14 mouse cellular contexts compared by ENCODE assay signal in the genomic region with DNA sequence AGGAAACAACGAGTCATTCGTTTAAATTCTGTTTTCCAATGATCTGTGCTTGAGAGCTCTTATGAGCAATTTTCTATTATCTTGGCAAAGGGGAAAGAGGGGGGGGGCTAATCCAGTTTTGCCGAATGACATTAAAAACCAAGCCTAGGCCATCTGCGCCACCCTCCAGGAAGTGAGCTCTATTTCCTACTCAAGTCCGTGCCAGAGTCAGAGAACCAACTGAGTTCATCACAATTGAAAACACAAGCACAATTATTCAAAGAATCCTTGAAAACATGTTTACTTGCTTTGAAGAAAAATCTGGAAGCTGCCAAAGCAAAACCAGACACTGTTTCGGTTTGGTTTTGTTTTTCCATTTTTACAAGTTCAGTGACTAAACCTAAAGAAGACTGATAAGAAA.
DNase-seq lines count a peak whose midpoint lies in the region; ATAC-seq and TF ChIP-seq lines count a peak whose summit lies in the region.
"Had no signal": no experiment of that assay in that cellular context is flagged by ENCODE, and none has a peak within 500 bp of the region (broad histone marks: within the 10 kb centered on the region; RNA-seq: fewer than 3 reads in every experiment).

No protein-coding gene starts in this region.

- ATAC-seq in kidney, embryonic 14.5 days (ENCODE audit: low FRiP score, low TSS enrichment), result no peak

- DNase-seq in kidney, adult 2 months, result peak; percentile 72
- DNase-seq in 416B (ENCODE audit: low read depth), result peak; percentile 26
- DNase-seq in brain, embryonic 14.5 days (ENCODE audit: low read depth), result peak; percentile 54
- DNase-seq in cerebellum, postnatal 36 days, result peak; percentile 76 to 77
- no peak for DNase-seq in layer of hippocampus, adult 18-20 months (ENCODE audit: low spot score in 2 of 2)
- no peak for DNase-seq in natural killer cell, adult 2 months (ENCODE audit: low spot score in 2 of 2)
- DNase-seq: adrenal gland, adult 2 months; thymus, postnatal 36 days had no signal

- H3K4me3 ChIP-seq in kidney, adult 2 months (ENCODE audit: insufficient read depth, low read depth, low read length), result no peak overlapping the region
- no peak overlapping the region for H3K4me3 ChIP-seq in kidney, embryonic 14.5 days (ENCODE audit: low read length)
- H3K4me3 ChIP-seq: midbrain, embryonic 10.5 days; neural tube, embryonic 13.5 days had no signal

- no peak for TF ChIP-seq CTCF in kidney, adult 2 months (conservative IDR thresholded peaks at IDR 0.05; ENCODE audit: insufficient read depth, insufficient read length, low read depth, low read length)
- TF ChIP-seq CTCF in brain, embryonic 14.5 days (IDR thresholded peaks at IDR 0.05; ENCODE audit: borderline replicate concordance, extremely low read depth, insufficient read depth, insufficient read length), result no peak

- peak overlapping the region; percentile 88 for H3K27ac ChIP-seq in kidney, adult 2 months (ENCODE audit: insufficient read depth, low read depth, low read length)
- H3K27ac ChIP-seq in kidney, embryonic 14.5 days (ENCODE audit: low read depth, low read length), result no peak overlapping the region
- H3K27ac ChIP-seq: kidney, postnatal 0 days; liver, embryonic 14.5 days; midbrain, embryonic 10.5 days had no signal

- 60% methylated on average over 6 of the region's 6 CpGs for WGBS in kidney, adult 2 months
- 81% methylated on average over 6 of the region's 6 CpGs for WGBS in kidney, embryonic 14.5 days

- H3K36me3 ChIP-seq in kidney, adult 2 months (ENCODE audit: control insufficient read depth, insufficient read depth, low read length), result no peaks in the 10 kb centered on the region; the same call in 1 of the 2 replicates
- no peaks in the 10 kb centered on the region for H3K36me3 ChIP-seq in kidney, embryonic 14.5 days (ENCODE audit: control insufficient read depth, insufficient read depth, low read length)
- H3K36me3 ChIP-seq: neural tube, embryonic 13.5 days had no signal

- no peak overlapping the region for H3K9ac ChIP-seq in kidney, embryonic 14.5 days (ENCODE audit: low read depth, low read length)
- H3K9ac ChIP-seq: liver, embryonic 14.5 days; neural tube, embryonic 13.5 days had no signal

- H3K27me3 ChIP-seq in kidney, adult 2 months (replicated peaks; ENCODE audit: control insufficient read depth, insufficient read depth, low read length), result no peaks in the 10 kb centered on the region
- H3K27me3 ChIP-seq in kidney, embryonic 14.5 days (ENCODE audit: control insufficient read depth, insufficient read depth, low read length), result no peaks in the 10 kb centered on the region
- H3K27me3 ChIP-seq: CH12.LX; neural tube, embryonic 13.5 days had no signal

- TF ChIP-seq POLR2A in kidney, adult 2 months (IDR thresholded peaks at IDR 0.05; ENCODE audit: low read depth, low read length), result no peak
- TF ChIP-seq POLR2A in brain, embryonic 14.5 days (IDR thresholded peaks at IDR 0.05; ENCODE audit: borderline replicate concordance, extremely low read depth, insufficient read depth, insufficient read length, poor library complexity, severe bottlenecking), result no peak

- no peak overlapping the region for H3K4me2 ChIP-seq in kidney, embryonic 14.5 days (replicated peaks; ENCODE audit: low read depth, low read length)
- H3K4me2 ChIP-seq: neural tube, embryonic 13.5 days had no signal

- no peaks in the 10 kb centered on the region for H3K4me1 ChIP-seq in kidney, adult 2 months (ENCODE audit: control insufficient read depth, insufficient read depth, low read length)
- H3K4me1 ChIP-seq in kidney, embryonic 14.5 days (ENCODE audit: control insufficient read depth, insufficient read depth, low read length), result no peaks in the 10 kb centered on the region
- H3K4me1 ChIP-seq: midbrain, embryonic 10.5 days had no signal

- no peaks in the 10 kb centered on the region for H3K9me3 ChIP-seq in kidney, embryonic 14.5 days (ENCODE audit: control insufficient read depth, low read length)
- H3K9me3 ChIP-seq: midbrain, embryonic 10.5 days; neural tube, embryonic 13.5 days had no signal

Comparison
In these comparisons a context has a peak if more than half of its experiments do, and no peak if none do; other contexts are left out.
1. DNase-seq: peak in kidney, adult 2 months (single experiment), 416B (single experiment), brain, embryonic 14.5 days (single experiment) and cerebellum, postnatal 36 days (2 of 2); none in layer of hippocampus, adult 18-20 months (0 of 2) and natural killer cell, adult 2 months (0 of 2).